Mouse (Mus musculus): ENCODE results near the gene Elobl. TPM values are rescaled to one million over a fixed set of nuclear protein-coding genes. Genes with fewer than 3 reads are reported as not detected.
A peak's percentile ranks its signal among the peaks of the same experiment; 100 is the strongest.

Gene Elobl
- total and polyA plus RNA-seq, 3 experiments, result not detected

- Histone ChIP-seq H3K9me3 (replicated peaks; ENCODE audit: low read length) (no peaks in the 10 kb centered on the region), H3K27me3 (replicated peaks) (no peaks in the 10 kb centered on the region), H3K4me1 (ENCODE audit: control insufficient read depth in 1 of 2, insufficient read depth in 2 of 2) (peaks cover 8 to 59% of the 10 kb centered on the region in 2 experiments; a peak in 3 of 4 replicates), H3K4me3 (replicated peaks in 1 of 3; ENCODE audit: low read depth in 2 of 3, low read length in 2 of 3, poor library complexity in 1 of 3) (no peak overlapping the region), H3K36me3 (replicated peaks in 1 of 2; ENCODE audit: control insufficient read depth in 1 of 2, insufficient read depth in 1 of 2, low read length in 1 of 2) (peaks cover 0 to 23% of the 10 kb centered on the region in 2 experiments), H3K79me2 (replicated peaks; ENCODE audit: control insufficient read depth, extremely low read depth, insufficient read depth, poor library complexity, severe bottlenecking) (peaks cover 11% of the 10 kb centered on the region), H3K9ac (ENCODE audit: insufficient read depth, low read depth) (no peak overlapping the region), H3K4me2 (ENCODE audit: insufficient read depth, low read depth, poor library complexity, severe bottlenecking) (no peak overlapping the region), H3K27ac (ENCODE audit: insufficient read depth, low read depth) (no peak overlapping the region)
- dilution Hi-C loops (cut with MboI; ENCODE audit: extremely low pct_ligation_motif_present, extremely low pct_unique_long_range_greater_than_20kb, low sequenced_read_pairs), result no loop called here
- in situ Hi-C loops (cut with MboI; ENCODE audit: low pct_ligation_motif_present, low pct_unique_long_range_greater_than_20kb, low sequenced_read_pairs), result no loop called here
- no peak for DNase-seq (ENCODE audit: extremely low read depth)
- peak; percentile 42 for TF ChIP-seq SMC3 (IDR thresholded peaks at IDR 0.05; ENCODE audit: low read depth, low read length)
- no peak for TF ChIP-seq ZC3H11A (IDR thresholded peaks at IDR 0.05; ENCODE audit: low read depth, low read length)
- TF ChIP-seq CTCF (conservative IDR thresholded peaks at IDR 0.05 in 1 of 2, IDR thresholded peaks at IDR 0.05 in 1 of 2; ENCODE audit: low read depth in 2 of 2, low read length in 2 of 2), result peak; percentile 66 to 81
- TF ChIP-seq KAT2A (IDR thresholded peaks at IDR 0.05; ENCODE audit: insufficient replicate concordance, low read length), result 0 out of 2 replicates have a peak, but pooled peaks have one; percentile 21
- TF ChIP-seq E2F4 (IDR thresholded peaks at IDR 0.05; ENCODE audit: insufficient replicate concordance, low read depth, low read length), result no peak
- peak; percentile 5; the same call in 1 of the 2 replicates for TF ChIP-seq RAD21 (IDR thresholded peaks at IDR 0.05; ENCODE audit: low read depth, low read length)
These were observed 9.6 kb upstream of the Elobl start for GRCm38 (mm10) chr11:88976320-88976719.

GRCm38 (mm10) chr11:88973776-88974701, 7.3 kb upstream of the Elobl start:
- peak overlapping the region; percentile 67 for H3K4me2 ChIP-seq (ENCODE audit: insufficient read depth, low read depth, poor library complexity, severe bottlenecking)
- peak overlapping the region; percentile 79 for H3K9ac ChIP-seq (ENCODE audit: insufficient read depth, low read depth)
- H3K4me3 ChIP-seq (replicated peaks in 1 of 3; ENCODE audit: low read depth in 2 of 3, low read length in 2 of 3, poor library complexity in 1 of 3), result peak overlapping the region; percentile 69 to 80 (median 74)
- peak; percentile 96 for DNase-seq (ENCODE audit: extremely low read depth)
- dilution Hi-C loops (cut with MboI; ENCODE audit: extremely low pct_ligation_motif_present, extremely low pct_unique_long_range_greater_than_20kb, low sequenced_read_pairs) (no loop called here), in situ Hi-C loops (cut with MboI; ENCODE audit: low pct_ligation_motif_present, low pct_unique_long_range_greater_than_20kb, low sequenced_read_pairs) (no loop called here)
- peaks cover 9% of the 10 kb centered on the region for H3K79me2 ChIP-seq (replicated peaks; ENCODE audit: control insufficient read depth, extremely low read depth, insufficient read depth, poor library complexity, severe bottlenecking)
- H3K4me1 ChIP-seq (ENCODE audit: control insufficient read depth in 1 of 2, insufficient read depth in 2 of 2), result peaks cover 5 to 41% of the 10 kb centered on the region in 2 experiments; a peak in 3 of 4 replicates
- peaks cover 0 to 19% of the 10 kb centered on the region in 2 experiments for H3K36me3 ChIP-seq (replicated peaks in 1 of 2; ENCODE audit: control insufficient read depth in 1 of 2, insufficient read depth in 1 of 2, low read length in 1 of 2)
- peak overlapping the region; percentile 59 for H3K27ac ChIP-seq (ENCODE audit: insufficient read depth, low read depth)
- peaks cover 11% of the 10 kb centered on the region for H3K27me3 ChIP-seq (replicated peaks)
- H3K9me3 ChIP-seq (replicated peaks; ENCODE audit: low read length), result no peaks in the 10 kb centered on the region
- TF ChIP-seq ETS1 (conservative IDR thresholded peaks at IDR 0.05; ENCODE audit: low read depth, low read length) (peak; percentile 40), JUND (conservative IDR thresholded peaks at IDR 0.05; ENCODE audit: low read depth, low read length) (peak; percentile 46; the same call in 1 of the 2 replicates), JUN (IDR thresholded peaks at IDR 0.05; ENCODE audit: insufficient read depth, low read depth, low read length) (peak; percentile 29; the same call in 1 of the 2 replicates), ELF1 (IDR thresholded peaks at IDR 0.05; ENCODE audit: low read depth, low read length) (peak; percentile 69), IRF4 (IDR thresholded peaks at IDR 0.05; ENCODE audit: low read depth, low read length) (peak; percentile 84), RAD21 (IDR thresholded peaks at IDR 0.05; ENCODE audit: low read depth, low read length) (peak; percentile 77), BHLHE40 (IDR thresholded peaks at IDR 0.05; ENCODE audit: low read depth, low read length) (peak; percentile 55; the same call in 1 of the 2 replicates), RCOR1 (conservative IDR thresholded peaks at IDR 0.05; ENCODE audit: low read depth, low read length) (peak; percentile 39; the same call in 1 of the 2 replicates), CHD2 (IDR thresholded peaks at IDR 0.05; ENCODE audit: low read length) (peak; percentile 40; the same call in 1 of the 2 replicates), ZNF384 (IDR thresholded peaks at IDR 0.05; ENCODE audit: low read depth, low read length) (peak; percentile 47), E2F4 (IDR thresholded peaks at IDR 0.05; ENCODE audit: insufficient replicate concordance, low read depth, low read length) (peak; percentile 75; the same call in 1 of the 2 replicates), POLR2AphosphoS2 (IDR thresholded peaks at IDR 0.05; ENCODE audit: low read depth, low read length) (peak; percentile 69; the same call in 1 of the 2 replicates), CTCF (conservative IDR thresholded peaks at IDR 0.05 in 1 of 2, IDR thresholded peaks at IDR 0.05 in 1 of 2; ENCODE audit: low read depth in 2 of 2, low read length in 2 of 2) (peak; percentile 44 to 97), MAZ (IDR thresholded peaks at IDR 0.05; ENCODE audit: low read depth, low read length) (peak; percentile 98), NRF1 (IDR thresholded peaks at IDR 0.05; ENCODE audit: low read depth, low read length) (peak; percentile 75), GABPA (IDR thresholded peaks at IDR 0.05; ENCODE audit: insufficient replicate concordance, low read depth, low read length) (no peak), TCF12 (IDR thresholded peaks at IDR 0.05; ENCODE audit: low read depth, low read length) (peak; percentile 89), CHD1 (IDR thresholded peaks at IDR 0.05; ENCODE audit: low read depth, low read length) (0 out of 2 replicates have a peak, but pooled peaks have one; percentile 45), USF2 (conservative IDR thresholded peaks at IDR 0.05; ENCODE audit: low read depth, low read length) (no peak), TBP (conservative IDR thresholded peaks at IDR 0.05; ENCODE audit: low read depth, low read length) (0 out of 2 replicates have a peak, but pooled peaks have one; percentile 70), ZMIZ1 (IDR thresholded peaks at IDR 0.05; ENCODE audit: low read depth, low read length) (peak; percentile 61), MAX (IDR thresholded peaks at IDR 0.05; ENCODE audit: low read length) (peak; percentile 96), USF1 (IDR thresholded peaks at IDR 0.05; ENCODE audit: low read depth, low read length) (no peak), ZC3H11A (IDR thresholded peaks at IDR 0.05; ENCODE audit: low read depth, low read length) (no peak), MEF2A (IDR thresholded peaks at IDR 0.05; ENCODE audit: borderline replicate concordance, low read depth, low read length) (peak; percentile 84), KAT2A (IDR thresholded peaks at IDR 0.05; ENCODE audit: insufficient replicate concordance, low read length) (peak; percentile 76; the same call in 1 of the 2 replicates)

Measured in CH12.LX (cell line).